Mouse (Mus musculus) heart, postnatal 4 days (tissue): ENCODE results near the gene Gm10778. TPM values are rescaled to one million over a fixed set of nuclear protein-coding genes. Genes with fewer than 3 reads are reported as not detected.

Source experiments
- total RNA-seq, 2 experiments: library from RNA; stranded (reverse); gene quantifications; 2 replicates each; pipeline ENCODE4 v1.2.3; 2021

Gm10778 gene
- total RNA-seq, 2 experiments from 2014 or later = 2.9 to 3.5 TPM

Other genes starting within 250 kb of the Gm10778 start
- gene Nfic, start 193.4 kb upstream of the Gm10778 start, total RNA-seq = 100 to 1,000 TPM; 125 to 130 TPM
- under 1 TPM; 0.09 to 0.33 TPM for gene Celf5, start 166.3 kb upstream of the Gm10778 start, total RNA-seq
- gene Ncln, start 152.7 kb upstream of the Gm10778 start, total RNA-seq = 10 to 100 TPM; 57.1 to 62.3 TPM
- under 1 TPM; 0.50 to 0.57 TPM for gene S1pr4, start 148.9 kb upstream of the Gm10778 start, total RNA-seq
- under 1 TPM; 0.48 to 0.56 TPM for gene Gna15, start 124.8 kb upstream of the Gm10778 start, total RNA-seq
- gene Gna11, start 103.9 kb upstream of the Gm10778 start, total RNA-seq = 10 to 100 TPM; 58.5 to 62.7 TPM
- 100 to 1,000 TPM; 821 to 843 TPM for gene Aes, start 89.6 kb upstream of the Gm10778 start, total RNA-seq
- gene Tle2, start 74.5 kb upstream of the Gm10778 start, total RNA-seq = 10 to 100 TPM; 15.3 to 17.1 TPM
- gene Tle6, start 48.0 kb upstream of the Gm10778 start, total RNA-seq = 10 to 100 TPM in 1 of 2 experiments, 1 to 10 TPM in 1; 7.2 to 10.6 TPM
- gene BC025920, start 42.8 kb upstream of the Gm10778 start, total RNA-seq = 1 to 10 TPM; 1.2 to 1.3 TPM
- 10 to 100 TPM; 16.8 to 17.0 TPM for gene Sirt6, start 21.3 kb upstream of the Gm10778 start, total RNA-seq
- 10 to 100 TPM; 14.5 to 16.0 TPM for gene Ankrd24, start 20.5 kb upstream of the Gm10778 start, total RNA-seq
- 1 to 10 TPM; 8.5 to 9.2 TPM for gene Zfp433, start 55.8 kb downstream of the Gm10778 start, total RNA-seq
- 1 to 10 TPM; 3.7 to 4.3 TPM for gene Gm3055, start 122.1 kb downstream of the Gm10778 start, total RNA-seq
- gene Gm4767, start 163.1 kb downstream of the Gm10778 start, total RNA-seq = 1 to 10 TPM; 1.6 to 2.9 TPM
- 1 to 10 TPM in 1 of 2 experiments, not detected in 1; 2.8 TPM for gene Gm32687, start 214.9 kb downstream of the Gm10778 start, total RNA-seq